Mouse (Mus musculus): ENCODE results near the gene Gm10638. TPM values are rescaled to one million over a fixed set of nuclear protein-coding genes. Genes with fewer than 3 reads are reported as not detected.

The Gm10638 gene
- polyA plus RNA-seq, 1 experiment from 2014 or later = 3.6 TPM

DNA sequence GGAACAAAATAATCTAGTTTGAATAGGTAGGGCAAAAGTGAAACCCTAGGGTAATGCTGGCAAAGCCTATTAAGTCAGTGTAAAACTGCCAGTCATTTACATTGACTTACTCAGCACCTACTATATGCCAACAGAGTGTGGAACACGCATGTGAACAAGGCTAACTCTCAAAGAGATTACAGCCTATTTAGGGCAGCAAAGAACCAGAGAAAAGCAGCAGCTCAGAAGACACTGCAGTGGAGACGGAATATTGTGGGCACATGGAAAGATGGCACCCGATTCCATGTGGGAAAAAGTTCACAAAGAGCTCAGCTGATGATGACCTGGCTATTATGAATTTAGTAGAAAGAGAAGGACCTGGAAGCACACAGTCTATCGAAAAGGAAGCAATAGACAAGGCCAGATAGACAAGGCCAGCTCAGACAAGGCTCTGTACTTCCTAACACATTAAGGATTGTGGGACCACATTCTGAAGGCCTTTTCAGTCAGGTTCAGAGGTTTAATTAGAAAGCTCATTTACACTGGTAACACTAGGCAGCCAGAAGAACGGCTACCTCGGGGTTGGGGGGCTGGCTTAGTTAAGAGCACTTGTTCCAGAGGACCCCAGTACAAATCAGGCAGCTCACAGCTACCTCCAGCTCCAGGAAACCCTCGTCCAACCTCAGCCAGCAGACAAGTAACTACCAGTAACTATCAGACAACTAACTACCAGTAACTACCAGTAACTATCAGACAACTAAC lies 2.7 kb upstream of the Gm10638 start:
- H3K9me3 ChIP-seq = no peaks in the 10 kb centered on the region
- H3K4me1 ChIP-seq = no peaks in the 10 kb centered on the region; the same call in 1 of the 2 replicates
- H3K36me3 ChIP-seq = no peaks in the 10 kb centered on the region
- H3K4me3 ChIP-seq (replicated peaks) = no peak overlapping the region
- no peak for ATAC-seq (ENCODE audit: insufficient read depth, low FRiP score, low read depth)
- H3K27ac ChIP-seq = no peak overlapping the region
- H3K27me3 ChIP-seq (replicated peaks) = no peaks in the 10 kb centered on the region
- WGBS = 84% methylated on average over 7 of the region's 7 CpGs
- H3K4me2 ChIP-seq = no peak overlapping the region
- no peak overlapping the region for H3K9ac ChIP-seq

DNA sequence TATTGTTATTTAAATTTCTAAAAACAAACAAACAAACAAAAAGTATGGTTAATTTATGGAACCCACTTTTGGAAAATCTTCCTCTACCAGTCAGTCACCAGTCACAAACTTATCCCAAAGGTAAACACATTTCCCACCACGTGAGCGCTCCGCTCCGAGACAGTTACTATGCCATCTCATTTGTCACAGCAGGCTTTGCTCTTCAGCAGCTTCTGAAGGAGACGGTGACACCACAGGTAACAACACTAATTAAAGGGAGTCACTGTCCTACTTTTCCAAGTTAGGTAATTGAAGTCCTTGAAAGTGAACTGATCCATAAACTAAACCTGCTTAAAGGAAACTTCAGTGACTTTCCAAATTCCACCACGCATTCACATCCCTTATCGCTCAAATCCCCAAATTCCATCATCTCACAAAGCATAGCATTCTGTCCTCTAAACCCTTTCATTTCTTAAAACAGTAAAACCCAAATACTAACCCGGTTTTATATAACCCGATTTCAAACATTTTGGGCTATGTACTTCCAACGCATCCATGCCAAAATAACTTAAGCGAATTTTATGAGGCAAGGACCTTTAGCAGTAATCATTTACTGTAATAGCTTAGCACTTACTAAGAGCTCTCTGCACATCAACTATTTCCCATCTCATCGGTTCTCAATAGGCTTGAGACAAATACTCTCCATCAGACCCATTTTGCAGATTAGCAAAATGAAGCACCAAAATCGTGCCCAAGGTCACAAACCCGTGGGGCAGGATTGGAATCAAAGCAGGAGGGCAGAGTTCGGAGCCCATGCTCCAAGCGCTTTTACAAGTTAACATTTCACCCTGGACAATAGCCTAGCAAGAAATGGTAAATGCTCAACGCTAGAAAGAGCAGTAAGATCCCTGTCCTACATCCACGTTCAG lies 932 bp upstream of the Gm10638 start:
- H3K9ac ChIP-seq = peak overlapping the region; percentile 88; the same call in 1 of the 2 replicates
- H3K4me3 ChIP-seq (replicated peaks) = peak overlapping the region; percentile 87
- no peaks in the 10 kb centered on the region; the same call in 1 of the 2 replicates for H3K4me1 ChIP-seq
- 6% methylated on average over 18 of the region's 18 CpGs for WGBS
- H3K4me2 ChIP-seq = peak overlapping the region; percentile 71
- H3K36me3 ChIP-seq = no peaks in the 10 kb centered on the region
- ATAC-seq (ENCODE audit: insufficient read depth, low FRiP score, low read depth) = no peak
- no peaks in the 10 kb centered on the region for H3K9me3 ChIP-seq
- no peaks in the 10 kb centered on the region for H3K27me3 ChIP-seq (replicated peaks)
- peak overlapping the region; percentile 97 for H3K27ac ChIP-seq

DNA sequence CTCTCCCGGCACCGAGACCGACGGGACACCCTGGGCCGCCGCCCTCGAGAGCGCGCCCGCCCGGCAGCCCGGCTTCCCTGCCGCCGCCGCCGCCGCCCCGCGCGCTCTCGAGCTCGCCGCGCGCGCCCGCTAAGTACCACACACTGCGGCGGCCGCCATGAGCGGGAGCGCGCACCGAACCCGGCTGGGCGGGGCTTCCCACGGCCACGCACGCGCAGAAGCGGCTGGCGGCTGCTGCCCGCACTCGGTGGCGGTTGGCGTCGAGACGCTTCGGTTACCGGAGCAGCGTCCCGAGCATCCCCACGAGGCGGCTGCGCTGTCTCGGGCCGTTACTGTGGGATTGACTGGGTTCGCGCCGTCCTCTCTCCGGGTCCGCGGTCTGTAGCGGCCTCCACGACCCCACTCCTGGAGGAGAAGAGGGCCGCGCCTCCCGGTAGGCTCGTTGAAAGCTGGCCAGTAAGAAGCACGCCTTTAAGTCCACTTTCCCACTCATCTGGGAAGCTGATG lies 489 bp downstream of the Gm10638 start:
- under 1% methylated on average over 62 of the region's 70 CpGs for WGBS

DNA sequence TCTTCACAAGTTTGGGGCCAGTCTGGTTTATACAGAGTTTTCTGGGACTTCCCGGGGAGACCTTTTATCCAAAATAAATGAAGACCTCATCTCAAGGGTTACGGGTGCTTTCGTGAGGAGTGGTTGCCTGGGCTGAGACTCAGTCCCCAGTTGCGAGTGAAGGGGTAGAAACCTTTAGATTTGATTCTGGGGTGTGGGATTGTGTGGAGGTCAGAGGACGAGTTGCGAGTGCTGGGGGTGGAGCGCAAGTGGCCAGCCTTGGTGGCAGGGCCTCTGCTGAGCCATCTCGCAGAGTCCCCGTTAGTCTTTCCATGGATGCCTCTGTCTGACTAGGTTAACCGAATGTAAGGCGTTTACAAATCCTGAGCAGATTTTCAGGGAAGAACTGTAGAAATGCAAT lies 1.0 kb downstream of the Gm10638 start:
- Histone ChIP-seq H3K36me3 (no peaks in the 10 kb centered on the region), H3K27me3 (replicated peaks) (no peaks in the 10 kb centered on the region), H3K4me1 (no peaks in the 10 kb centered on the region; the same call in 1 of the 2 replicates), H3K4me3 (replicated peaks) (peak overlapping the region; percentile 87), H3K27ac (peak overlapping the region; percentile 97), H3K4me2 (peak overlapping the region; percentile 81), H3K9ac (peak overlapping the region; percentile 76), H3K9me3 (no peaks in the 10 kb centered on the region)
- ATAC-seq (ENCODE audit: insufficient read depth, low FRiP score, low read depth) = no peak
- WGBS = 3% methylated on average over 11 of the region's 11 CpGs

More for the DNA sequence above, 489 bp downstream of the Gm10638 start:
- H3K4me1 ChIP-seq = no peaks in the 10 kb centered on the region; the same call in 1 of the 2 replicates
- H3K4me3 ChIP-seq (replicated peaks) = peak overlapping the region; percentile 87
- peak overlapping the region; percentile 88 for H3K9ac ChIP-seq
- no peaks in the 10 kb centered on the region for H3K36me3 ChIP-seq
- H3K27me3 ChIP-seq (replicated peaks) = no peaks in the 10 kb centered on the region
- H3K9me3 ChIP-seq = no peaks in the 10 kb centered on the region
- peak overlapping the region; percentile 97 for H3K27ac ChIP-seq
- ATAC-seq (ENCODE audit: insufficient read depth, low FRiP score, low read depth) = peak; percentile 90
- peak overlapping the region; percentile 81 for H3K4me2 ChIP-seq

DNA sequence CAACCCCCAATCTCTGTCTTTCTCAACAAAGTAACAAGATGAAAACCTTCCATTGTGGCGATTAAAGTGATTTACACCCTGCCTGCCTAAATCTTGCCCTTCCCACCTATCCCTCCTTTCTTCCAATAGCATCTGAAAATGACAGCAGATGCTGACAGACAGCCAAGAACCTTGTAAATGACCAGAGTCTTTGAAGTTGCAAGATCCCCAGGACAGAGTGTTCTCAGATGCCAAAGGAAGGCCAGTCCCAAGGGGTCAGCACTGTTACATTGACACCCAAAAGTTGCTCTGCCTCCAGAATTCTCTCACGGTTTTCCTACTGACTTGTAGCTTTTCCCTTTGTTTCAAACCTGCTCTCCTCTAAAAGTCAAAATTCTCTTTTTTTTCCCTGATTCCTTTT lies 4.3 kb downstream of the Gm10638 start:
- Histone ChIP-seq H3K27ac (no peak overlapping the region), H3K4me2 (no peak overlapping the region), H3K4me3 (replicated peaks) (no peak overlapping the region), H3K27me3 (replicated peaks) (no peaks in the 10 kb centered on the region), H3K4me1 (no peaks in the 10 kb centered on the region), H3K36me3 (no peaks in the 10 kb centered on the region), H3K9ac (no peak overlapping the region), H3K9me3 (no peaks in the 10 kb centered on the region)
- no peak for ATAC-seq (ENCODE audit: insufficient read depth, low FRiP score, low read depth)
- 53% methylated on average over 2 of the region's 2 CpGs for WGBS

DNA sequence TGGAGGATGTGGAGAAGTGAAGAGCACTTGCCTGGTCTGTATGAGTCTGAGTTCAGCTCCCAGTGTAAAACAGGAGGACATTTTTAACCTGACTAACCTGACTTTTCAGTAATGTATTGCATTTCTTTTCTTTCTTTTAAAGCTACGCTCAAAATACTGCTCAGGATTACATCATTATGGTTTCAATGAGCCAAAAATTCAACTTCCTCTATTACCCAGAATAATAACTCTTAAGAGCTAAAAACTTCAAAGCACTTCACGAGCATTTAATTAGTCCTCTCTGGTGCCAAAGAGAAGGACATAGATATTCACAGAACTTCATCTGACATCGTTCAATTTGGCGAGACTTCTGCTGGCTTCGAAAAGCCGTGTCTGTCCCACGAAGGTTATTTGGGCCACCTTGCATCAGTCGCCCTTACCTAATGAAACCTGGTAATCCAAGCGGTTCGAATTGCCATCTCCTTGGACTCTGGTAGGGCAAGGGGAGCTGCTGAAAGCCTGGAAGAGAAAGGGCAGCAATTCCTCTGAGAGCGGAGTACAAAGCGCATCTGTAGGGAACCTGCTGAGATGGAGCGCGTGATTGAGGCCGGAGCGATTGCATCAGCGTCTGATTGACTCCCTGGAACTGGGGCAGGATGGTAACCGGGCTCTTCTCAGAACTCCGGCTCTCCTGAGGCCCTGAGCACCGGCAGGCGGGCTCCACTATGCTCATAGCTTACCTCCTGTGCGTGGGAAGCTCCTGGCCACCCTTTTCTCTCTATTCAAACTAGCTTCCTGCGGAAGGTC lies 11.6 kb downstream of the Gm10638 start:
- Histone ChIP-seq H3K27me3 (replicated peaks) (no peaks in the 10 kb centered on the region), H3K27ac (no peak overlapping the region), H3K9me3 (no peaks in the 10 kb centered on the region), H3K9ac (no peak overlapping the region), H3K4me1 (0 out of 2 replicates have a peak, but pooled peaks cover 2% of the 10 kb centered on the region), H3K4me3 (replicated peaks) (no peak overlapping the region), H3K36me3 (no peaks in the 10 kb centered on the region), H3K4me2 (no peak overlapping the region)
- WGBS = 41% methylated on average over 23 of the region's 23 CpGs
- ATAC-seq (ENCODE audit: insufficient read depth, low FRiP score, low read depth) = no peak

DNA sequence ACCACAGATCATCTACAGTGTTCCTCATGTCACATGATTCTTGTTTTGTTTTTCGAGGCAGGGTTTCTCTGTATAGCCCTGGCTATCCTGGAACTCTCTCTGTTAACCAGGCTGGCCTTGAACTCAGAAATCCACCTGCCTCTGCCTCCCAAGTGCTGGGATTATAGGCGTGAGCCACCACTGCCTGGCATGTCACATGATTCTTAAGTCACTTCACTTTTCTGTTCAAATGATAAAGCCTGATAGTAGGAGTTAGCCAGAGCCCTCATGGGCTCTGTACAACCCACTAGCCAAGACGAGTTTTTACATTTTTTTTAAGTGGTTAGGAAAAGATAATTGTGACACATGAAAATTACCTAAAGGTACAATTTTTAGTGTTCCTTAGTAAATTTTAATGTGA lies 13.2 kb downstream of the Gm10638 start:
- Histone ChIP-seq H3K27ac (peak overlapping the region; percentile 37; the same call in 1 of the 2 replicates), H3K9ac (no peak overlapping the region), H3K4me2 (no peak overlapping the region), H3K4me3 (replicated peaks) (no peak overlapping the region), H3K9me3 (no peaks in the 10 kb centered on the region), H3K4me1 (0 out of 2 replicates have a peak, but pooled peaks cover 2% of the 10 kb centered on the region), H3K36me3 (no peaks in the 10 kb centered on the region), H3K27me3 (replicated peaks) (no peaks in the 10 kb centered on the region)
- peak; percentile 68 for ATAC-seq (ENCODE audit: insufficient read depth, low FRiP score, low read depth)
- 51% methylated on average over 3 of the region's 3 CpGs for WGBS

DNA sequence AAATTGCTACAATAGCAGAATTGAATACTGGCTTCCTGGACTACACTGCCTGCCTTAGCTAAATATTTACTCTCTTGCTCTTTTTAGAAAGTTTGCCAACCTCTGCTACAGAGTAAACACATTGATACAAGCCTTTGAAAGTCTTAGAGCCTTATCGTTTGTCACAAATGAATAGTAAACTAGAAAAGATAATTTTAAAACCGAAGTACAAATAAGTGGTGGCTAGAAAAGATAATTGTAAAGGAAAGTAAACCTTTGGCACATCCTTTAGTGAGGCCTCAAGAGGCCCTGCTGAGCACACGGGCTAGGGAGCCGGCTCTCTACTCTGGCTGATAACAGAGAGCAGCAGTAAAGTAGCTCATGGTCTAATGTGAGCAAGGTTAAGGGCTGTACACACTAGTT lies 13.6 kb downstream of the Gm10638 start:
- Histone ChIP-seq H3K4me2 (no peak overlapping the region), H3K4me3 (replicated peaks) (no peak overlapping the region), H3K27ac (peak overlapping the region; percentile 2; the same call in 1 of the 2 replicates), H3K9me3 (no peaks in the 10 kb centered on the region), H3K9ac (no peak overlapping the region), H3K36me3 (no peaks in the 10 kb centered on the region), H3K4me1 (0 out of 2 replicates have a peak, but pooled peaks cover 2% of the 10 kb centered on the region), H3K27me3 (replicated peaks) (no peaks in the 10 kb centered on the region)
- peak; percentile 91 for ATAC-seq (ENCODE audit: insufficient read depth, low FRiP score, low read depth)
- WGBS = 22% methylated on average over 4 of the region's 4 CpGs

DNA sequence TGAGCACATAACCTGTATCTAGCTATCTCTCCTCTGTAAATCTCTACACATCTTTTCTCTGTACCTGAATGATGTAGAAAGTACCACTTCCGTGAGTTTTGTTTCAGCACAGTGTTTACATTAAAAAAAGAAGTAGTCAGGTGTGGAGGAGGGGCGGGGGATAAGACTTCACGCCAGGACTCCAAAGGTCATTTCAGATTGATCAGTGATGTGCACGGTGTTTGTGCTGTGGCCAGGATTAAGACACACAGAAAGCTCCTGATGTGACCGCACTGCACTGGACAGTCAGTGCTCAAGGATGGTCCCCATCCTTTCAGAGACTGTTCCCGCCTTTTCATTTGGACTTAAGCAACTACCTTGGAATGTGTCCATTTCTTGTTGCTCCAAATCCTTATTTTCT lies 15.2 kb downstream of the Gm10638 start:
- no peak for ATAC-seq (ENCODE audit: insufficient read depth, low FRiP score, low read depth)
- Histone ChIP-seq H3K4me2 (no peak overlapping the region), H3K9me3 (no peaks in the 10 kb centered on the region), H3K36me3 (no peaks in the 10 kb centered on the region), H3K27me3 (replicated peaks) (no peaks in the 10 kb centered on the region), H3K4me3 (replicated peaks) (no peak overlapping the region), H3K4me1 (0 out of 2 replicates have a peak, but pooled peaks cover 2% of the 10 kb centered on the region), H3K9ac (no peak overlapping the region), H3K27ac (no peak overlapping the region)
- 48% methylated on average over 6 of the region's 6 CpGs for WGBS

DNA sequence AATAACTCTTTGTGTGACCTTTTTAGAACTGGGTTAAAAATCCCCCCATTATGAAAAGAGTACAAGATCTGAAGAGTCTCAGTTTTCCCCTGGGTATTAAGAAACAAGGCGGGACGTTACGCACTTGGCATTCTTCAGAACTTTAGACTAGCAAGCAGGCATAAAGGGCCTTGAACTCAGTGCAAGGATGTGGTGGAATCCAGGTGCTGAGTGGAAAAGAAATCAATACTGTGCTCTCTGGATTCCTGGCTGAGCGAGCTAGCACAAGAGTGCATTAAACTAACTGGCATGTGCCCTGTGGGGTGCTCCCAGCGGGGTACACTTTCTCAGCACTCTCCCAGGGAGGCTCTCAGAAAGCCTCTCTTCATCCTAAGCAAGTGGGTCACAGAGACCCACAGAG lies 17.3 kb downstream of the Gm10638 start:
- no peak for ATAC-seq (ENCODE audit: insufficient read depth, low FRiP score, low read depth)
- no peaks in the 10 kb centered on the region for H3K9me3 ChIP-seq
- no peak overlapping the region for H3K9ac ChIP-seq
- no peak overlapping the region for H3K4me3 ChIP-seq (replicated peaks)
- H3K36me3 ChIP-seq = no peaks in the 10 kb centered on the region
- no peak overlapping the region for H3K27ac ChIP-seq
- 59% methylated on average over 5 of the region's 5 CpGs for WGBS
- no peaks in the 10 kb centered on the region for H3K27me3 ChIP-seq (replicated peaks)
- 0 out of 2 replicates have a peak, but pooled peaks cover 2% of the 10 kb centered on the region for H3K4me1 ChIP-seq
- H3K4me2 ChIP-seq = no peak overlapping the region

DNA sequence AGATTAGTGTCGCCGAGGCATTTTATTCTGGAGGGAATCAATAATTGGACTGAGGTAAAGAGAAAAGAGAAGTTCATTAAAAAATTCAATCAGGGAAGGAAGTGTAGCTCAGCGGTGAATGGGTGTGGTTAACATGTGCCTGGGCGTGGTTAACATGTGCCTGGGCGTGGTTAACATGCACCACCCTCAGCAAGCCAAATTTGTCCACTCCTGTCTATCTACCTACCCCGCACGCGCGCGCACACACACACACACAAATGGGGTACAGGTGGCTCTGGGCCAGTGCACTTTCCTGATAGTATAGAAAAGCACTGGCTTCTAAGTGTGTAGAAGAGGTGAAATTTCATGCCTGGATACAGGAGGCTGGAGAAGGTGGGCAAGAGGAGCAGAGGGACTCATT lies 19.7 kb downstream of the Gm10638 start:
- no peak for ATAC-seq (ENCODE audit: insufficient read depth, low FRiP score, low read depth)
- H3K4me2 ChIP-seq = no peak overlapping the region
- H3K9me3 ChIP-seq = no peaks in the 10 kb centered on the region
- no peak overlapping the region for H3K9ac ChIP-seq
- WGBS = 85% methylated on average over 10 of the region's 10 CpGs
- no peaks in the 10 kb centered on the region for H3K36me3 ChIP-seq
- H3K27me3 ChIP-seq (replicated peaks) = no peaks in the 10 kb centered on the region
- H3K27ac ChIP-seq = no peak overlapping the region
- H3K4me1 ChIP-seq = no peaks in the 10 kb centered on the region
- no peak overlapping the region for H3K4me3 ChIP-seq (replicated peaks)

Measured in stomach, embryonic 15.5 days (tissue).